Mouse (Mus musculus): Measurements from ENCODE around the gene Ost4.

- TF ChIP-seq CTCF (IDR thresholded peaks at IDR 0.05 in 2 of 3, conservative IDR thresholded peaks at IDR 0.05 in 1 of 3; ENCODE audit: control insufficient read depth in 1 of 3, insufficient read depth in 1 of 3, low read depth in 2 of 3, low read length in 3 of 3, poor library complexity in 1 of 3, severe bottlenecking in 1 of 3) (no peak), MAX (IDR thresholded peaks at IDR 0.05; ENCODE audit: low read length) (no peak), SIN3A (IDR thresholded peaks at IDR 0.05; ENCODE audit: low read length) (no peak), MYB (IDR thresholded peaks at IDR 0.05; ENCODE audit: low read depth, low read length) (no peak), EP300 (IDR thresholded peaks at IDR 0.05; ENCODE audit: low read depth in 1 of 2, low read length in 2 of 2) (no peak), POLR2A (IDR thresholded peaks at IDR 0.05; ENCODE audit: control insufficient read depth in 1 of 2, insufficient read depth in 1 of 2, low read depth in 1 of 2, low read length in 2 of 2, poor library complexity in 1 of 2) (no peak), USF1 (IDR thresholded peaks at IDR 0.05; ENCODE audit: low read depth, low read length) (no peak), HCFC1 (IDR thresholded peaks at IDR 0.05; ENCODE audit: low read depth, low read length) (no peak), POLR2AphosphoS2 (IDR thresholded peaks at IDR 0.05; ENCODE audit: low read length) (no peak), MYC (IDR thresholded peaks at IDR 0.05; ENCODE audit: low read depth, low read length) (no peak)
These were observed 18.5 kb upstream of the Ost4 start for GRCm38 (mm10) chr5:30926073-30926472.
